Mouse (Mus musculus) kidney, adult 2 months (tissue): ENCODE data around the gene Prkar2b. TPM values are rescaled to one million over a fixed set of nuclear protein-coding genes. Genes with fewer than 3 reads are reported as not detected.

ENCODE experiments used
- DNase-seq: peaks from one replicate; pipeline ENCODE4 v3.0.0; 2021
- H3K27ac ChIP-seq: fragments of 200-500 bp; 2 replicates; pipeline ENCODE4 v1.5.1; 2012; ENCODE audit warnings: low read depth, low read length, control low read depth, inconsistent platforms; ENCODE audit not compliant: insufficient read depth
- H3K27me3 ChIP-seq: fragments of 200-500 bp; replicated peaks from 2 replicates; pipeline ENCODE4 v1.6.1; 2012; ENCODE audit warnings: mild to moderate bottlenecking, moderate library complexity, low read length, inconsistent platforms; ENCODE audit not compliant: control insufficient read depth, insufficient read depth
- H3K36me3 ChIP-seq: fragments of 200-500 bp; 2 replicates; pipeline ENCODE4 v1.6.1; 2012; ENCODE audit warnings: mild to moderate bottlenecking, moderate library complexity, low read length, inconsistent platforms; ENCODE audit not compliant: control insufficient read depth, insufficient read depth
- H3K4me1 ChIP-seq: fragments of 200-500 bp; 2 replicates; pipeline ENCODE4 v1.6.1; 2011; ENCODE audit warnings: low read length; ENCODE audit not compliant: control insufficient read depth, insufficient read depth
- H3K4me3 ChIP-seq: fragments of 200-500 bp; 2 replicates; pipeline ENCODE4 v1.5.1; 2011; ENCODE audit warnings: mild to moderate bottlenecking, low read depth, low read length, control low read depth; ENCODE audit not compliant: insufficient read depth
- CTCF ChIP-seq: fragments of 200-500 bp; conservative IDR thresholded peaks from 2 replicates; pipeline ENCODE4 v1.5.1; 2011; ENCODE audit warnings: low read depth, mild to moderate bottlenecking, control low read depth, low read length, moderate library complexity, mixed read lengths; ENCODE audit not compliant: insufficient read depth, insufficient read length
- POLR2A ChIP-seq: fragments of 200-500 bp; IDR thresholded peaks from one replicate; pipeline ENCODE4 v1.6.1; 2011; ENCODE audit warnings: low read depth, low read length, control low read depth
- WGBS: fragments of 180-500 bp; shearing (Covaris S2); methylation state at CpG from one replicate; pipeline ENCODE4 v1.1.7; 2018; 5-methylcytosine and 5-hydroxymethylcytosine counted together
- polyA plus RNA-seq: library from polyadenylated mRNA; depleted of rRNA; stranded (reverse); fragments of >200 nt; gene quantifications from 2 replicates; pipeline ENCODE4 v1.2.3, GENCODE M21; 2012

Gene Prkar2b
- polyA plus RNA-seq, 1 experiment, result 12.8 TPM

DNA sequence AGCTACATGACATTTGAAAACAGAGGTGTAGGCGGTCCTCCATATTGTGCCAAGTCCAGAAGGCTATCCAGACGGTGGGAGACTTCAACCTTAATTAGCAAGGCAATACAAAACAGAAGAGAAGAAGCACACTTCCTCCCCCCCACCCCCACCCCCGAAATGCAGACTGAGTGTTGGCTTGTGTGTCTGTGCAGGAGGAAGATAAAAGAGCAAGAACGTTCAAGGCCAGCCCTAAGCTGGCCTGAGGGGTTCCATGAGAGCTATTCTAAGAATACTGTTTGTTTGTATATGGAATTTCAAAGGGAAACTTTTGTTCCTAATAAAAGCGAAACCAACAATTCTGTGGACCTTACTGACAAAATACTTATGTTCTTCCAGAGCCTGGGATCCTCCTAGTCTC is 23.5 kb upstream of the Prkar2b start:
- Histone ChIP-seq H3K36me3 (no peaks in the 10 kb centered on the region), H3K4me1 (no peaks in the 10 kb centered on the region), H3K27ac (no peak overlapping the region), H3K27me3 (no peaks in the 10 kb centered on the region), H3K4me3 (no peak overlapping the region)
- no peak for DNase-seq
- 52% methylated on average over 5 of the region's 5 CpGs for WGBS
- TF ChIP-seq CTCF (no peak), POLR2A (no peak)

DNA sequence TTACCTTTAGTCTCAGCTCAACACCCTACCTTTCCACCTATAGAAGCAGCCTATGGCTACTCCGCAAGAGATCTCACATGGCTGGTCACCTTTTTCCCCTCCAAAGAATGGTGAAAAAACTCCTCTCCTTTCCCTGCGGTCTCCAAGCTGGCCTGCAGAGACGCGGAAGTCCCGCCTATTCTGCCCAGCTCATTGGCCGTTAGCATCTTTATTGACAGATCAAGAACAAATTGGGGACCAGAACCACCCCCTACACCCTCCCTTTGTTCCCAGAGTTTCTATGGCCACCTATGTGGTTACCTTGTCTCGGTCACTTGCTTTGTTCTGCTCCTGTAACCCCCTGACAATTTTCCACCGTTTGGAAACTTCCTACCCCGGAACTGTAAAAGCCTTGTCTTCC is 19.6 kb upstream of the Prkar2b start:
- WGBS, result 85% methylated on average over 9 of the region's 9 CpGs

DNA sequence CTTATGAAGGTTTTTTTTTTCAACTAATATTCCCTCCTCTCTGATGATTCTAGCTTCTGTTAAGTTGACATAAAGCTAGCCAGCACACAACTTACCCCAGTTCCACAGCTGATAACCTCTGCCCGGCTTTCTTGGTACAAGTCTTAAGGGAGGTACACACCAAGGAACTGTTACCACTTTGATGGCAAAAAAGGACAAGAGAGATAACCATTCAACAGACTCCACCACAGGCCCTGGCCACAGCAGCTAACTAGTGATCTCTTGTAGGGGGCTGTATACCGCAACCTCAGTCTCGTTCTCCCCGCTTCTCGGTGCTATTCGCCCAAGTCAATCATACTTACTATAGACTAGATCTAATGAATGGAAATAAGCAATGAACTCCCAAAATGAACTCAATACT is 16.3 kb upstream of the Prkar2b start:
- Histone ChIP-seq H3K27ac (no peak overlapping the region), H3K4me3 (no peak overlapping the region), H3K36me3 (no peaks in the 10 kb centered on the region), H3K27me3 (no peaks in the 10 kb centered on the region; the same call in 1 of the 2 replicates), H3K4me1 (no peaks in the 10 kb centered on the region)
- no peak for DNase-seq
- 98% methylated on average over 6 of the region's 6 CpGs for WGBS
- no peak for TF ChIP-seq CTCF
- TF ChIP-seq POLR2A, result no peak

More for the DNA sequence above, 19.6 kb upstream of the Prkar2b start:
- Histone ChIP-seq H3K36me3 (no peaks in the 10 kb centered on the region), H3K4me1 (no peaks in the 10 kb centered on the region), H3K4me3 (no peak overlapping the region), H3K27ac (no peak overlapping the region), H3K27me3 (no peaks in the 10 kb centered on the region; the same call in 1 of the 2 replicates)
- no peak for TF ChIP-seq POLR2A
- no peak for TF ChIP-seq CTCF
- DNase-seq, result no peak

DNA sequence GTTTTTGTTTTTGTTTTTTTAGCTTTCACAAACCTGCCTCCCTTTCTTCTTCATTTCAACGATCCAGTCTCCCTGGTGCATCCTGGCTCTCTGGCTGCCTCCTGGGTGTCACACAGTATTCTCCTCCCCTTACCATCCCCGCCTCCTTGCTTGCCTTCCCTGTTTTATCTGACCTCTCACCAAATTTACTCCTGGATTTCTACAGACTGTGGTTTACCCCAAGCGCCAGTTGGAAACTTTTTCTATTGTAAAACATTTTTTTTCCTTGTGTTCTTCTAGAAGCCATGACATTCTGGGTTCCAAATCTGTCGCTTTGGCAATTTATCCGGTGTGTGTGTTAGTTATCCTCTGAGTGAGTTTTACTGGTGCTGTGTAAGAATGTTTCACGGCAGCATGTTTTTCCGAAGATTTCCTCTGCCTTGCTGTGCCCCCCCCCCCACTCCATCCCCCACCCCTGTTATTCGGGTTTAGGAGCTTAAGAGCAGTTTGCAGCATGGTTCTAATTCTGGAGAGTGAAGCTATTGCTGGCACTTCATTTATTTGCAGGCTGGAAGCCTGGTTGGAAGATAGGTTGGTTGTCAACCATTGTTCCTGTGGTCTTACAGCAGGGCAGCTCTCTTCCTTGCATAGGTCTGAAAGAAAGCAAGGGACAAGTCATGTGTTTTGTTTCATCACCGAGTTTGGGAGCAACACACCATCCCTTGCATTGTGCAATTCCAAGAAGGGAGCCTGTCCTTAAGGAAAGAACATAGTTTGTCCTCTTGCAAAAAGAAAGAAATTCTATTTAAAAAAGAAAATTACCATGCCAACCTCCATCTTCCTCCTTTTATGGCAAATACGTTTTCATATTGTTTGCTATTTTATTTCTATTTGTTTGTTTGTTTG is 15.0 kb upstream of the Prkar2b start:
- Histone ChIP-seq H3K27me3 (no peaks in the 10 kb centered on the region; the same call in 1 of the 2 replicates), H3K36me3 (no peaks in the 10 kb centered on the region), H3K4me3 (no peak overlapping the region), H3K4me1 (no peaks in the 10 kb centered on the region), H3K27ac (no peak overlapping the region)
- DNase-seq, result no peak
- WGBS, result 71% methylated on average over 10 of the region's 10 CpGs
- TF ChIP-seq CTCF (no peak), POLR2A (no peak)

DNA sequence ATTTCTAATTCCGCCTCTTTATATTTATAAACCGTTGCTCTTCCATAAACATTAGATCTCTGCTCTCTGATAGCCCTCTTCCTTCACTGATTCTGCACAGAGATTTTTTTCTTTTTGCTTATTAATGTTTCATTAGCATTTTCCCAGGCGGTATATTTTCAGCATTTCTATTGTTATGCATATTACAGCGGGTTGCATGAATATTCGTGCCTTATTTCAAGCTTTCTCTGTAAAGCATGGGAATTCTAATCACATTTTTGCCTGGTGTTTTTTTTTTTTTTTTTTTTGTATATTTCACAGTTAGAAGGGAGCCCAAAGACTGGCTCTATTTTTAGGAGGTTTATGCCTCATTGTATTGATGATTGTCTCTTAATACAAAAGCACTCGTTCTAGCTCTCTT is 13.2 kb upstream of the Prkar2b start:
- Histone ChIP-seq H3K4me3 (no peak overlapping the region), H3K27ac (no peak overlapping the region), H3K27me3 (no peaks in the 10 kb centered on the region; the same call in 1 of the 2 replicates), H3K36me3 (no peaks in the 10 kb centered on the region), H3K4me1 (no peaks in the 10 kb centered on the region)
- TF ChIP-seq POLR2A, result no peak
- TF ChIP-seq CTCF, result no peak
- no peak for DNase-seq
- 88% methylated on average over 6 of the region's 6 CpGs for WGBS

DNA sequence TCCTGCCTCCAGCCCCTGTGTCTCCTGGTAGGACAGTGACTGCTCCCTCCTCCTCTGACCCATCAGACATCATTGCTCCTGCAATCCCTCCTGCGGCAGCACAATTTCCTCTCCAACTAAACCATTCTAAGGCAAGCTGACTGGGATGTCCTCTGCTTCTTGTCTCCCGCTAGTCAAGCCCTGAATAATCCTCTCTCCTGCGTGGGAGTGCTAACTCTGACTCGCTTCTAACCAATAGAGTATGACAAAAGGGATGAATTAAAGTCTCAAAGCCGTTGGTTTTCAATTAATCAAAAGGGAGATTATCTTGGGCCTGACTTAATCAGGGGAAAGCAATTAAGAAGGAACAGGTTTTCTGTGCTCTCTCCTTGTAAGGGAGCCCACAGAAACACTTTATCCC is 4.9 kb upstream of the Prkar2b start:
- H3K36me3 ChIP-seq, result no peaks in the 10 kb centered on the region
- no peaks in the 10 kb centered on the region for H3K27me3 ChIP-seq
- TF ChIP-seq CTCF (no peak), POLR2A (no peak)
- no peak overlapping the region for H3K4me3 ChIP-seq
- no peak for DNase-seq
- H3K4me1 ChIP-seq, result no peaks in the 10 kb centered on the region
- H3K27ac ChIP-seq, result no peak overlapping the region
- WGBS, result 42% methylated on average over 5 of the region's 5 CpGs

DNA sequence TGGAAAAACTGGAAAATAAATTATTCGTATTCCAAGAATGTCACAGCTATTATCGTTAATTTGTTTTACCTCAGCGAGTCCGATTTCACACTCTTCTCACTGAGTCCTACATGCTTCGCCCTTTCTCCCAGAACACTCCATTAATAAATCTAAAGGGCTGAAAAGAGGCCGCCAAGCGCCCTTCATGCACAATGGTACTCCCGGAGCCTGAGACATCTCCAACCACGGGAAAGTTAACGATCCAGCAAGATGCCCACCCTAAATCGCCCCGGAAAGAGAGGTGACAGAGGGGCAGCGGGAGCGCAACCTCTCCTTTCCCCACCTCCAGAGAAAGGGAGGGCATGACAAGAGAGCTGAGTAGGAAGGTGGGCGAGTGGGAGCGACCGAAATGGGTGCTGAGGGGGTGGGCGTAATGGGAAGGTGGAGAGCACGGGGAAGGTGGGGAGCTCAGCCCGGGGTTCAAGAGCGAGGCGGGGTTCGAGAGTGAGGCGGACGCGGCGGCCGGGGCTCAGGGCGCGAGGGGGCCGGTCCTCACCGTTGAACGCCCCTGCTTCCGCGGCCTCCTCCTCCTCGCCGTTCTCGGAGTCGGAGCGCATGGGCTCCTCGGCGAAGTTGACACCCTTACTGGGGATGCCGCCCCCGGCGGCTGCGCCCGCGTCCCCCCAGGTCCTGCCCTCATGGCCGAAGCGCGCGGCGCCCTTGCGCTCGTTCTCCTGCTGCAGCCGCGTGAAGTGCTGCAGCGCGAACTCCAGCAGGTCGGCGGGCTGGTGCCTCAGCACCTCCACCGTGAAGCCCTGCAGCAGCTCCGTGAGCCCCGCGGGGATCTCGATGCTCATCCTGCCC is 628 bp downstream of the Prkar2b start:
- Histone ChIP-seq H3K4me3 (peak overlapping the region; percentile 51), H3K4me1 (no peaks in the 10 kb centered on the region), H3K27me3 (no peaks in the 10 kb centered on the region), H3K27ac (no peak overlapping the region), H3K36me3 (no peaks in the 10 kb centered on the region)
- TF ChIP-seq CTCF, result no peak
- no peak for TF ChIP-seq POLR2A
- DNase-seq, result no peak
- WGBS, result 3% methylated on average over 66 of the region's 66 CpGs
